Mouse (Mus musculus): ENCODE results near the gene Slc6a13. TPM values are rescaled to one million over a fixed set of nuclear protein-coding genes. Genes with fewer than 3 reads are reported as not detected.

Slc6a13 gene
- total RNA-seq, 2 experiments from 2014 or later, result 1.0 to 1.2 TPM

GRCm38 (mm10) chr6:121371197-121371980 is 71.4 kb downstream of the Slc6a13 start:
- no peak for ATAC-seq (ENCODE audit: poor library complexity, severe bottlenecking)

DNA sequence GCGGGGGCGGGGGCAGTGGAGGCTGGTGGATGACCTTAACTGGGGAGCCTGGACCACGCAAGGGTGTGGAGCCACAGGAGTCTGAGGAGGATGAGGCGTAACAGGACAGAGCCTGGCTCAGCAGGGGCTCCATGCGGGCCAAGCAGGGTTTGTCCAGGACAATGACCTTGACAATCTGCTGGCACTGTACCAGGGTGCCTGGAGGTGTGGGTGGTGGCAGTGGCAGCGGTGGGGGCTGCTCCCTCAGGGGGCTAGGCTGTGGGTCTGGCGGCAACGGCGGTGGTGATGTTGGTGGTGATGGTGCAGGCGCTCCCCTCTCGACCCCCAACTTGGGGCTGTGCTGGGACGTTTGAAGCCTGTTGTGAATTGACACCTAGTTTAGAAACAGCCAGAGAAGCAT is 76.1 kb downstream of the Slc6a13 start:
- no peak for ATAC-seq (ENCODE audit: poor library complexity, severe bottlenecking)

GRCm38 (mm10) chr6:121378256-121378655 is 78.2 kb downstream of the Slc6a13 start:
- no peak for ATAC-seq (ENCODE audit: poor library complexity, severe bottlenecking)

GRCm38 (mm10) chr6:121380576-121380975 is 80.5 kb downstream of the Slc6a13 start:
- no peak for ATAC-seq (ENCODE audit: poor library complexity, severe bottlenecking)

- no peak for ATAC-seq (ENCODE audit: poor library complexity, severe bottlenecking)
Measured at GRCm38 (mm10) chr6:121382071-121382470, 82.0 kb downstream of the Slc6a13 start.

DNA sequence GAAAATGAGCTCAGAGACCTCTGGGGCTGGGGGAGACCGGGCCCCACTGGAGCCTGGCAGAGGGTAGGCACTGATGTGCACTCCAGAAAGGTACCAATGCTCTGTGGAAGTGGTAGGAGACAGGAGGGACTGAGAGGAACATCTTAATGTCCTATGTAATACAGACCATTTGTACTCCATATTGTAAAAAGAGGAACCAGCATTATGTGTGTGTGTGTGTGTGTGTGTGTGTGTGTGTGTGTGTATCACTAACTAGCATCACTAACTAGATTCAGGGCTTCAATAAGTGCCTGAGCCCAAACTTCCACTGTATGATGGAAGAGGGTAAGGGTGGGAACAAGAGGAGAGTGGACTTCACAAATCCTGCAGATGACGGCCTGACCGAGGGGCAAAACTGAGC is 85.4 kb downstream of the Slc6a13 start:
- ATAC-seq (ENCODE audit: poor library complexity, severe bottlenecking), result peak; percentile 47

Other genes starting within 250 kb of the Slc6a13 start
- gene Mical3, start 169.2 kb upstream of the Slc6a13 start, total RNA-seq (2015), result 4.3 and 7.7 TPM in 2 replicates
- gene Mical3, start 169.2 kb upstream of the Slc6a13 start, total RNA-seq (2017), result 2.4 TPM in 2 replicates
- 3.7 and 4.8 TPM in 2 replicates for gene Pex26, start 116.6 kb upstream of the Slc6a13 start, total RNA-seq (2015)
- 4.2 and 5.7 TPM in 2 replicates for gene Pex26, start 116.6 kb upstream of the Slc6a13 start, total RNA-seq (2017)
- 5.1 and 6.2 TPM in 2 replicates for gene Tuba8, start 89.5 kb upstream of the Slc6a13 start, total RNA-seq (2015)
- gene Tuba8, start 89.5 kb upstream of the Slc6a13 start, total RNA-seq (2017), result 5.1 and 5.6 TPM in 2 replicates
- gene Usp18, start 54.3 kb upstream of the Slc6a13 start, total RNA-seq (2015), result 25.0 and 26.8 TPM in 2 replicates
- gene Usp18, start 54.3 kb upstream of the Slc6a13 start, total RNA-seq (2017), result 14.2 and 20.7 TPM in 2 replicates
- gene Slc6a12, start 42.8 kb downstream of the Slc6a13 start, total RNA-seq (2015), result 1.1 and 1.2 TPM in 2 replicates
- gene Slc6a12, start 42.8 kb downstream of the Slc6a13 start, total RNA-seq (2017), result 3.8 and 7.9 TPM in 2 replicates
- gene Iqsec3, start 173.5 kb downstream of the Slc6a13 start, total RNA-seq (2015), result not detected in 2 replicates
- gene Iqsec3, start 173.5 kb downstream of the Slc6a13 start, total RNA-seq (2017), result not detected in 2 replicates

All from megakaryocyte, adult 5-6 weeks (primary cell).